Mouse (Mus musculus): ENCODE data around the gene Enpp6. TPM values are rescaled to one million over a fixed set of nuclear protein-coding genes. Genes with fewer than 3 reads are reported as not detected.

Enpp6 gene
- total and polyA plus RNA-seq, 2 experiments from 2014 or later, result 4.2 to 12.8 TPM

DNA sequence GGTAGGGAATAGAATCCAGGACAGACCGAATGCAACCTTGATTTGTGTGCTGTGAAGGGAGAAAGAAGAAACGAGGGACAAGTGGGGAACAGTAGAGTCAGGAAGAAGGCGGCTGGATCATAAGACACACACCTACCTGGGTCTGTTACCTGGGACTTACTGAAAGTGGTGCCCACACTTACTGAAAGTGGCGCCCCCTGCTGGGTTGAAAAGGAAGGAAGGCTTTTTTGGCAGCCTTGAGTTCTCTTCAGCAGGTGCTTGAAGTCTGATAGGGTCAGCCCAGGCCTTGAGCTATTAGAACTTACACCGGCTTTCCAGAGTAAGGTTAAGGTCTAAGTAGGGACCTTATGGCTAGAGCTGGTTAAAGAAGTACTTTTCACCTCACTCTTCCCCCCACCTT lies 40.5 kb upstream of the Enpp6 start:
- no peaks in the 10 kb centered on the region for H3K27me3 ChIP-seq (ENCODE audit: insufficient read depth, low read length)
- no peak overlapping the region for H3K9ac ChIP-seq (replicated peaks; ENCODE audit: low read length)
- no peaks in the 10 kb centered on the region for H3K4me1 ChIP-seq (ENCODE audit: insufficient read depth, low read length)
- no peak; the same call in 1 of the 2 replicates for TF ChIP-seq CTCF (IDR thresholded peaks at IDR 0.05; ENCODE audit: low read depth)
- ATAC-seq (no peak), DNase-seq (ENCODE audit: low spot score) (no peak)
- no peaks in the 10 kb centered on the region for H3K9me3 ChIP-seq (ENCODE audit: low read length)
- H3K4me2 ChIP-seq (ENCODE audit: low read depth, low read length), result no peak overlapping the region
- no peaks in the 10 kb centered on the region for H3K36me3 ChIP-seq (ENCODE audit: insufficient read depth, low read length)
- WGBS, result 81% methylated on average over 5 of the region's 5 CpGs
- H3K27ac ChIP-seq, result no peak overlapping the region
- H3K4me3 ChIP-seq (ENCODE audit: low read length), result no peak overlapping the region

DNA sequence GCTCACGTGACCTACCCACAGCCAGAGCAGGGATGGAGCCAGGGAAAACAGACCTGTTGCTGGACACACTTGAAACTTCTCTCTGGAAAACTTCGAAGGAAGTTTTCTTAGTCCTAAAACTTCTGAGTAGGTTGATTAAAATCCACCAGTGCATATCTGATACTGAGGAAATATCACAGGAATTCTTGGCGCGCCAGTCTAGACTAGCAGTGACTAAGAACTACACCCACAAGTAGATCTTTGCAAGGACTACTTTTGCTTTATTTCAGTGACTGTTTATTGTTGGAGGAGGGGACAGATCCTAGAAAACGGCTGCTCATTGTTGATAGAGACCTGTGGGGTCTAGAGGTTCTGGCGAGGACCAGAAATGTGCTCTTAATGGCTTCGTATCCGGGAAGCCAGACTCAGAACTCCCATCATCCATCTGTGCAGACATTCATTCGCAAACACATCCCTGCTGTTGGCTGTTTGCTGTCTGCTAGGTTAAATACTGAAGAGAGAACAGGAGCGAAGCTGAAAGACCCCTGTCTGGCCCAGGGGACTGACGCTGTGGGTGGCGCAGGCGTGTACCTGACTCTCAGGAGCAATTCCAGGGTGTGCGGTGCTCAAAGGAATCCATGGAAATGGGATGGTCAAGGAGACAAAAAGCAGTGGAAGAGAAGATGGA lies 38.5 kb upstream of the Enpp6 start:
- no peak for ATAC-seq
- Histone ChIP-seq H3K4me2 (ENCODE audit: low read depth, low read length) (no peak overlapping the region), H3K9ac (replicated peaks; ENCODE audit: low read length) (no peak overlapping the region), H3K9me3 (ENCODE audit: low read length) (no peaks in the 10 kb centered on the region), H3K27ac (no peak overlapping the region), H3K4me3 (ENCODE audit: low read length) (no peak overlapping the region), H3K4me1 (ENCODE audit: insufficient read depth, low read length) (no peaks in the 10 kb centered on the region), H3K36me3 (ENCODE audit: insufficient read depth, low read length) (no peaks in the 10 kb centered on the region), H3K27me3 (ENCODE audit: insufficient read depth, low read length) (no peaks in the 10 kb centered on the region)
- no peak for DNase-seq (ENCODE audit: low spot score)
- TF ChIP-seq CTCF (IDR thresholded peaks at IDR 0.05; ENCODE audit: low read depth), result no peak
- 77% methylated on average over 14 of the region's 14 CpGs for WGBS

DNA sequence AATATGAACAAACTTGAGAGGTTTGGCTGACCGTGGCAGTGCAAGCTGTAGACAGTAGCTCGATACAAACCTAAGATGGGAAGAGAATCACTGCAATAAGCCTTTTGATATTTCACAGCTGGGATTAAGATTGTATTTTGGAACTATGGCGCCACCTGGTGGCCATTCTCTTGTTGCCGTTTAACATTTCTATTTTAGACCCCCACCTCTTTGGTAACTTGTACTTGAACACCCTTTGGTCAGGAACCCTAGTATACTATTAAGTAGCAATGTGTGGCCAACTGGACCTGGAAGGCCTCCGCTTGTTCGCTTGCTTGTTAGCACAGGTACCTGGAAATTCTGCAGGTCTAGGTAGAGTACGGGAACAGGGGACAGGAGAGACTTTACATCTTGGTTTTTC lies 33.2 kb upstream of the Enpp6 start:
- peak; percentile 91 for DNase-seq (ENCODE audit: low spot score)
- Histone ChIP-seq H3K27me3 (ENCODE audit: insufficient read depth, low read length) (no peaks in the 10 kb centered on the region), H3K4me2 (ENCODE audit: low read depth, low read length) (no peak overlapping the region), H3K36me3 (ENCODE audit: insufficient read depth, low read length) (no peaks in the 10 kb centered on the region), H3K4me3 (ENCODE audit: low read length) (no peak overlapping the region), H3K27ac (no peak overlapping the region), H3K9ac (replicated peaks; ENCODE audit: low read length) (no peak overlapping the region), H3K9me3 (ENCODE audit: low read length) (no peaks in the 10 kb centered on the region), H3K4me1 (ENCODE audit: insufficient read depth, low read length) (no peaks in the 10 kb centered on the region)
- WGBS, result 16% methylated on average over 7 of the region's 7 CpGs
- peak; percentile 56 for ATAC-seq
- peak; percentile 85 for TF ChIP-seq CTCF (IDR thresholded peaks at IDR 0.05; ENCODE audit: low read depth)

DNA sequence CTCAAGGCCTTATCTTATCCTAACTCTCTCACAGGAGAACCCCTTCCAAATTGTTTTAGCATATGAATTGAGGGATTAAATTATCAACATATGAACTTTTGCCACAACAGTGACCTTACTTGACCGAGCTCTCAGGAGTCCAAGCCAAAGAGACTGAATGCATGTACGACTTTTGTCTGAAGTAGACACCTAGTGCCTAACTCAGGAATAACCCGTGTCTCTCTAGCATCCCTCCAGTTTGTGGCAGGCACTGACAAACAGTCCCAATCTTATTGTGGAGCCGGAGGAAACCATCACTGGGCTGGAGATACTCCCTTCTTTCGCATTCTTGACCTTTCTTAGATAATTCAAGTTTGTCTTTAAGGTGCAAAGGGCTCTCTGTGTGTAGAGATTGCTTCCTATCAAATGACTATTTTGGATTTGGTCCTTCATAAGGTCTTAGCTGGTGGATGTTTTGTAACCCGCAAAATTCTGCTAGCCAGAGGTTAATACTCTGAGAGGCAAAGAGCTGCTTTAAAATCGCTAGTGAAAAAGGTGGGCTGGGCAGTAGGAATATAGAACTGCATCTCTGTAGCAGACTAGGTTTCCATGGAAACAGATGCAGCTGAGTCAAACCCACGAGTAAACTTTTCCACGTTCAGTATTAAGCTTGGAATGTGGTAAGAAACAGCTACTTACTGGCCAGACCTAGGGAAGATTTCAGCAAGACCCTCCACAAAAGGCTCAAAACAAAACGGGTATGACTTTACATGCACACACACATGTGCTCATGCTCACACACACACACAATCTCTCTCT lies 23.9 kb upstream of the Enpp6 start:
- Histone ChIP-seq H3K4me3 (ENCODE audit: low read length) (no peak overlapping the region), H3K27ac (no peak overlapping the region), H3K36me3 (ENCODE audit: insufficient read depth, low read length) (no peaks in the 10 kb centered on the region), H3K9me3 (ENCODE audit: low read length) (no peaks in the 10 kb centered on the region), H3K9ac (replicated peaks; ENCODE audit: low read length) (no peak overlapping the region), H3K27me3 (ENCODE audit: insufficient read depth, low read length) (no peaks in the 10 kb centered on the region), H3K4me1 (ENCODE audit: insufficient read depth, low read length) (no peaks in the 10 kb centered on the region), H3K4me2 (ENCODE audit: low read depth, low read length) (no peak overlapping the region)
- WGBS, result 46% methylated on average over 10 of the region's 10 CpGs
- ATAC-seq (no peak), DNase-seq (ENCODE audit: low spot score) (peak; percentile 50)
- TF ChIP-seq CTCF (IDR thresholded peaks at IDR 0.05; ENCODE audit: low read depth), result peak; percentile 33

DNA sequence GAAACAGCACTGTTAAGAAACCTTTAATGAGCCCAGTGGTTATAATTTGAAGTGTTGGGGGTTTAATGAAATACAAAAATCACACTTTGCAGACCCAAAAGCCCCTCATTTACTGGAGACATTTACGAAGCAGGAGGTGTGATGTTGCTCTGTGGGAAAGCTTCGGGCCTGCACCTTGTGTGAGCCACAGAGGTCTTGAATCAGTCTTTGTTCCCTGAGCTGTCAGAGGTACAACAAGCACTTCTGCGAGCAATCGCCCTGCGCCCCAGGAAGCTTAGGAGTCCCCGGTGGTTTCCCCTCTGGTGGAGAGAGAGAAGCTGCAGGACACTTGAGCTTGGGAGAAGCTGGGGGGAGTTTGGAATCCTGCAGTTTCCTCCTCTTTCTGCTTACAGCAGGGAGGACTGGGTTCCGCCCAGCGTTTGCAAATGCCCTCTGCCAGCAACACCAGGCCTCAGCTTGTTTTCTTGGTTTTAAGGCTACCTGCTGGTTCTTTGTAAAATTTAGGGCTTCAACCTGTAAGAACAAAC lies 23.0 kb upstream of the Enpp6 start:
- H3K4me2 ChIP-seq (ENCODE audit: low read depth, low read length), result no peak overlapping the region
- no peak overlapping the region for H3K9ac ChIP-seq (replicated peaks; ENCODE audit: low read length)
- DNase-seq (ENCODE audit: low spot score) (no peak), ATAC-seq (no peak)
- no peak overlapping the region for H3K4me3 ChIP-seq (ENCODE audit: low read length)
- WGBS, result 25% methylated on average over 8 of the region's 8 CpGs
- no peak overlapping the region for H3K27ac ChIP-seq
- TF ChIP-seq CTCF (IDR thresholded peaks at IDR 0.05; ENCODE audit: low read depth), result no peak
- H3K27me3 ChIP-seq (ENCODE audit: insufficient read depth, low read length), result no peaks in the 10 kb centered on the region
- no peaks in the 10 kb centered on the region for H3K36me3 ChIP-seq (ENCODE audit: insufficient read depth, low read length)
- no peaks in the 10 kb centered on the region for H3K9me3 ChIP-seq (ENCODE audit: low read length)
- H3K4me1 ChIP-seq (ENCODE audit: insufficient read depth, low read length), result no peaks in the 10 kb centered on the region

GRCm38 (mm10) chr8:46965812-46966211 lies 20.9 kb upstream of the Enpp6 start:
- no peak overlapping the region for H3K9ac ChIP-seq (replicated peaks; ENCODE audit: low read length)
- no peaks in the 10 kb centered on the region for H3K4me1 ChIP-seq (ENCODE audit: insufficient read depth, low read length)
- no peak overlapping the region for H3K4me2 ChIP-seq (ENCODE audit: low read depth, low read length)
- DNase-seq (ENCODE audit: low spot score), result no peak
- ATAC-seq, result no peak
- H3K27ac ChIP-seq, result no peak overlapping the region
- H3K9me3 ChIP-seq (ENCODE audit: low read length), result no peaks in the 10 kb centered on the region
- no peaks in the 10 kb centered on the region for H3K36me3 ChIP-seq (ENCODE audit: insufficient read depth, low read length)
- no peak for TF ChIP-seq CTCF (IDR thresholded peaks at IDR 0.05; ENCODE audit: low read depth)
- WGBS, result 66% methylated on average over 14 of the region's 14 CpGs
- no peak overlapping the region for H3K4me3 ChIP-seq (ENCODE audit: low read length)
- H3K27me3 ChIP-seq (ENCODE audit: insufficient read depth, low read length), result no peaks in the 10 kb centered on the region

GRCm38 (mm10) chr8:46968721-46969120 lies 18.0 kb upstream of the Enpp6 start:
- DNase-seq (ENCODE audit: low spot score), result no peak
- no peaks in the 10 kb centered on the region for H3K9me3 ChIP-seq (ENCODE audit: low read length)
- no peak overlapping the region for H3K4me3 ChIP-seq (ENCODE audit: low read length)
- no peak overlapping the region for H3K27ac ChIP-seq
- TF ChIP-seq CTCF (IDR thresholded peaks at IDR 0.05; ENCODE audit: low read depth), result no peak
- H3K27me3 ChIP-seq (ENCODE audit: insufficient read depth, low read length), result no peaks in the 10 kb centered on the region
- H3K9ac ChIP-seq (replicated peaks; ENCODE audit: low read length), result no peak overlapping the region
- H3K36me3 ChIP-seq (ENCODE audit: insufficient read depth, low read length), result no peaks in the 10 kb centered on the region
- H3K4me1 ChIP-seq (ENCODE audit: insufficient read depth, low read length), result no peaks in the 10 kb centered on the region
- 96% methylated on average over 3 of the region's 3 CpGs for WGBS
- no peak overlapping the region for H3K4me2 ChIP-seq (ENCODE audit: low read depth, low read length)
- no peak for ATAC-seq

Data from hindbrain, postnatal 0 days (tissue).